Mouse (Mus musculus) layer of hippocampus, adult 2 months (tissue): ENCODE results near the gene Ifit3b. TPM values are rescaled to one million over a fixed set of nuclear protein-coding genes. Genes with fewer than 3 reads are reported as not detected.
"Not testable (repeated sequence)": the region's sequence is repeated elsewhere in the genome, so short reads cannot be mapped to it uniquely, and the experiment has no call there.

Experiments
- DNase-seq, 2 experiments: peaks; one replicate each; pipeline ENCODE4 v3.0.0; 2022; ENCODE audit warnings: low spot score in 2 of 2
- H3K27ac ChIP-seq: fragments of 200-600 bp; 2 replicates; pipeline ENCODE4 v1.8.1; 2022
- H3K4me3 ChIP-seq: fragments of 200-600 bp; 2 replicates; pipeline ENCODE4 v1.8.1; 2022; ENCODE audit warnings: mild to moderate bottlenecking
- CTCF ChIP-seq: fragments of 200-600 bp; conservative IDR thresholded peaks from 2 replicates; pipeline ENCODE4 v1.8.1; 2022; ENCODE audit warnings: antibody characterized with exemption, mild to moderate bottlenecking, moderate library complexity
- long read RNA-seq, 2 experiments: library from polyadenylated mRNA; stranded (forward); transcript quantifications; one replicate each; pipeline ENCODE4 v2.0.0; 2021; ENCODE audit warnings: borderline mapping rate in 2 of 2
- total RNA-seq, 2 experiments: library from RNA; stranded (reverse); gene quantifications; 2 replicates each; pipeline ENCODE4 v1.2.3; 2021

The Ifit3b gene
- 1 to 10 TPM; 1.0 to 1.7 TPM for total RNA-seq
- long read RNA-seq, experiment 1, partial matches to known transcripts, result 0 of 1 reads
- long read RNA-seq, experiment 1, other reads (novel, unspliced or antisense), result 0 of 1 reads
- long read RNA-seq, experiment 2, partial matches to known transcripts, result 0 of 3 reads
- long read RNA-seq, experiment 2, other reads (novel, unspliced or antisense), result 0 of 3 reads

DNA sequence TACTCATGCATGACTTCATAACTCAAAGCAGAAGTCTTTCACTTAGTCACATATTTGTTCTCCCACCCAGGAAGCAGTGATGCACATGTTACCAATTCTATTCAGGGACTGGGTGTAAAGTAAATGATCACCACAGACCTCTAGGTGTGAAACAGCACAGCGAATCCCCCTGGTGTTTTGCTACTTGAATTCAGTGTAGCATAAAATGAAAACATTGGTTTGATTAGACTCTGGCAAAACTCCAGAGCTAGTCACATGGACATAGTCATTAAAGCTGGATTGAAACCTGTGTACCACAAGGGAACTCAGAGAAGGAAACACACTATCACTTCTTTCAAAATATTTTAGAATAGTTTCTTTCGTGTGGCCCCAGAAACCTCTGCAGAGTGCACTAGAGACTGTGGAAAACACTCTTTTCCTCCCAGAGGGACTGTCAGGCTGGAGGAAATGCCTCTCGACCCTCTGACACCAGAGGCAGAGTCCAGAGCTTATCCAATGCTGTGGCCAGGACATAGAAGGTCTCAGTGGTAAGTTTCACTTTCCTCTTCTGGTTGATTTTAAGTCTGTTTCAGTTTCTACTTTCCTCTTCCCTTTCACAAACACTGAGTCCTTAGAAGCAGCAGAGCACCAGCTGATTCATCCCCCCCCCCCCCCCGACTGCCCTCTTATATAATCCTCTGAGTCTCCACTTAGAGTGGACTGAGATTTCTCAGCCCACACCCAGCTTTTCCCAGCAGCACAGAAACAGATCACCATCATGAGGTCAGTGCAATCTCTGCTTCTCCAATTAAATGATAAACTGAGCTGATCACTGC is at the start of gene Ifit3b:
Ifit3b (plus strand) TSS at position 734 of the 815 bp plus-strand sequence.
- peak within 1 kb of the TSS; percentile 80 for H3K27ac ChIP-seq
- not testable (repeated sequence) for H3K4me3 ChIP-seq, DNase-seq

DNA sequence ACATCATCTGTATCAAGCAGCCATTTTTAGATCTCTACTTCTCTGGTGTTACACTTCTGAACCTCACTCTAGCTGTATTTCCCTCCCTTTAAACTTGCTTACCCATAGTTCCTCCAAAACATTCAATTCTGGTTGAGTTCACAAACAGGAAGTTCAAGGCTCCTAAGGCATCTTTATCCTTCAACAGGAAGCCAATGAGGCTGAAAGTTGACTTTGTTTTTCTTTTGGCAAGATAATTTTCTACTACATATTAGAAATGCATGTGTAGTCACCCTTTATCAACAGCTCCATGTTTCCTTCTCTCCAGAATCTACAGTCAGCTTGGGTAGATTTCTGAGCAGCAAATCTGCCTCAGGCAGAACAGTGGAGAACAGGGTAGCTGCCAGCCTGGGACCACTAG is 45.2 kb upstream of the Ifit3b start:
- Histone ChIP-seq H3K4me3 (no peak overlapping the region), H3K27ac (no peak overlapping the region)
- TF ChIP-seq CTCF, result no peak
- DNase-seq, result no peak

DNA sequence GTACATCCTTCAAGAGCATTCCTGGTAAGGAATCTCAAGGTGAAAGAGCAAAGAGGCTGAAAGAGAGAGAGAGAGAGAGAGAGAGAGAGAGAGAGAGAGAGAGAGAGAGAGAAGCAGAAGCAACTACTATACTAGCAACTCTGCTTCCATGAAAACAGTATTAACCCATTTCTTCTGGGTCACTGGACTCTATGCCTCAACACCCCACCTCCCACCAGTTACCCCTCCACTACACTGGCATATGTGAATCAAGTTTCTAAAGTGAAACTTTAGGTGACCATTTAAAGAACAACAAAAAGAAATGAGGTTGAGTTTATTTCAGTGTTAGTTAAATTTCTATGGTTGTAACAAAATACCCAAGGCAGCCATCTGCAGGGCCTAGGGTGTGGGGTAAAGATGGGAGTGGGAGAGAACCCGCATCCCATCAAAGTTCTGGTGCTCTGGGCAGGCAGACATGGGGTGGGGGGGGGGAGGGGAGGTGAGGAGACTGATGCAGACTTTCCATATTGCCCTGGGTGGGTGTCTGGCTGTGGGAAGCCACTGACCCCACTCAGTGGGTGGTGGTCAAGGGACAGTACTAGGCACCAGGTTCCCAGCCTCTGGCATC is 41.5 kb upstream of the Ifit3b start:
- DNase-seq, result no peak
- TF ChIP-seq CTCF, result no peak
- H3K27ac ChIP-seq, result no peak overlapping the region
- no peak overlapping the region for H3K4me3 ChIP-seq

DNA sequence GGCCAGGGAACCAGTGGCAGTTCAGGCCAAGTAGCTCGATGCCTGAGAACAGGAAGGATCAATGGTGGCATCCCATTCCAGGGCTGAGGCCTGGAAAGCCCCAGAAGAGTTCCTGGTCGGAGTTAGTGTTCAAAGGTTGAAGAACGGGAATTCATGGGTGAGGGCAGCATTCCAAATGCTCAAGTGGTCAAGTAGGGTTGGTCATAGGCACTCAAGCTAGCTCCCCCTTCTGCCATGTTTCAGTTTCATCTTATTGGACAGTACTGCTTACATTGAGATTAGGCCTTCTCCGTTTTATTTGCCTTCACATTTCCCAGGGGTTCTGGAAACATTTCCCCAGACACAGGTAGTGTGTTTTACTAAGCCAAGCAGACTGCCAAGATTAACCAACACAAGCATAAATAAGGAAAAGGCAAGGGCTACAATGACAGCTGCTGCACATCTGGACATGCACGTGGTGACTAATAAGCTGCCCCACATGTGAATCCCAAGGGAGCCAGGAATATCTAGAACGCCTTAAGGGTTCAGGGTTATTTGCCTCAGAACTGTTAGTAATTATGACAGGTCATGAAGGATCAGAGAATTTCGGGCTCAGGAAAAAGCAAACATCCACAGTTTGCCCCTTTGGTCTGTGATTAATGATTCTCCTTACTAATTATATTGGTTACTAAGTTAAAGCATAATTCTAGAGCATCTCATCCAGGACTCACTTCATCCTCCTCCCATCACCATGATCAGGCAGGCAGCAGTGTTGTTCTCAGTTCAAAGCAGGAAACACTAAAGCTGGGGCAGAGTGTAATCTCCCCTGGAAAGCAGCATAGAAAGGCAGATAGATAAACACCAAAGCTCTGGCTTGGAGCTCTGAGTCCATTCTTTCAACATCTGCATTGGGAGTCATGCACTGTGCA is 38.5 kb upstream of the Ifit3b start:
- no peak for DNase-seq
- Histone ChIP-seq H3K4me3 (no peak overlapping the region), H3K27ac (no peak overlapping the region)
- no peak for TF ChIP-seq CTCF

DNA sequence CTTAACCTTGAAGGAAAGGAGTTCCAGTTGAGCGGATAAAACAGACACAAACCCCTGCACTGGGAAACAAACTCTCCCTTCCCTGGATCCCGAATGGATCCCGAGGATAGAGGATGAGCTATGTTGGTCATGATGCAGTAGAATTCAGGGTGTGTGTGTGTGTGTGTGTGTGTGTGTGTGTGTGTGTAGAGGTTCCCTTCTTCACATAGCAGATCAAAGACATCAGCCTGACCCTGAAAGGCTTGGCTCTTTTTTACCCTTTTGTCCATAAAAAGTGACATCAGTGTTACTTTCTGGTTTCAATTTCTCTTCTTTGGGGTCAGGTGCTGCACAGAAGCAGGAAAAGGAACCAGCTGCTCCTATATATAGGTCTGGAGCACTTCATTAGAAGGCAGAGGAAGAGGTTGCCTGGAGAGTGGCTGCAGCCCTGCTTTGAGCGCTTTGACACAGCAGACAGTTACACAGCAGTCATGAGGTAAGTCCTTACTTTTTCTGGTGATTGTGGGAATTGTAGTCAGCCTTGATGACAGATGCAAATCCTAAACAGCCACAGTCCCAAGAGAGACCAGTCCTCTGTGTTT is 37.8 kb upstream of the Ifit3b start:
- TF ChIP-seq CTCF, result no peak
- Histone ChIP-seq H3K27ac (no peak overlapping the region), H3K4me3 (no peak overlapping the region)
- no peak for DNase-seq

DNA sequence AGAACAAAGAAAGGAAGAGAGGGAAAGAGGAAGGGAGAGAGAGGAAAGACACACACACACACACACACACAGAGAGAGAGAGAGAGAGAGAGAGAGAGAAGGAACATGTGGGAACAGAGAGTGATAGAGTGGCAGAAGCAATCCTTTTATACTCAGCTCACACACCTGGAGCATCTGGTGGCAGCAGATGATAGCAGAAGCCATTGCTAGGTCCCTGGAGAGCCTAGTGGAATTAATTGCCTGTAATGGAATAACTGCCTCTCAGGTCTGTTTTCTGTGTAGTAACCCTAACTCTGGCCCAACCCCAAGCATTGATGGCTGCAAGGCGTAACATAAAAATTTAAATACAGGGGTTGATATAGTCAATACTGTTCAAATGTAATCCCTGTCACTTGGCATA is 36.7 kb upstream of the Ifit3b start:
- no peak for TF ChIP-seq CTCF
- Histone ChIP-seq H3K27ac (no peak overlapping the region), H3K4me3 (no peak overlapping the region)
- DNase-seq, result no peak

DNA sequence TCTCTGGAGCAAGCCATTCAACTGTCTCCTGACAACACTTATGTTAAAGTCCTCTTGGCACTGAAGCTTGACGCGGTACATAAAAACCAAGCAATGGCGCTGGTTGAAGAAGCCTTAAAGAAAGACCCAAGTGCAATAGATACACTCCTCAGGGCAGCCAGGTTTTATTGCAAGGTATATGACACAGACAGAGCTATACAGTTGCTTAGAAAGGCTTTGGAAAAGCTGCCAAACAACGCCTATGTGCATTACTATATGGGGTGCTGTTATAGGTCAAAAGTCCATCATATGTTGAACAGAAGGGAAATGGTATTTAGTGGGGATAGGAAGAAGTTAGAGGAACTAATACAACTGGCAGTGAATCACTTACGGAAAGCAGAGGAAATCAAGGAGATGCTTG is 34.1 kb upstream of the Ifit3b start:
- no peak for DNase-seq

DNA sequence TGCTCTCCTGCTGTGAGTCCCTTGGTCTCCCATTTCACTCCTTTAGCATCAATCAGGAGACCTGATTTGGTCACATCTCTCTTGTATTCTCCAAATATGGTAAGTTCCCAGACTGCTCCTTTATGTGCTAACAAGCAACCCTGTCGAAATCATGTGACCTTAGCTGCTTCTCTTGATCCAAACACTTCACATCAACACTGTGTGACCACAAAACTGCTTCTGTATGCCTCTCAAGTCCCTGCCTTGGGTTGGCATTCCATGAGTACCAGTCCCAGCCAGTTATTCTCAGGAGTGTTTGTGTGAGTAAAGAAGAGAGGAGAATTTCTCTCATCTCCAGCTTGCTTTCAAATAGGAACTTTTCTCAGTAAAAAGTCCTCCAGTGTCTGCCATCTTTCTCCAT is 30.6 kb upstream of the Ifit3b start:
- no peak for DNase-seq
- H3K4me3 ChIP-seq, result no peak overlapping the region
- TF ChIP-seq CTCF, result no peak
- no peak overlapping the region for H3K27ac ChIP-seq

More for the DNA sequence above, 34.1 kb upstream of the Ifit3b start:
- no peak overlapping the region for H3K4me3 ChIP-seq
- TF ChIP-seq CTCF, result no peak
- no peak overlapping the region for H3K27ac ChIP-seq

DNA sequence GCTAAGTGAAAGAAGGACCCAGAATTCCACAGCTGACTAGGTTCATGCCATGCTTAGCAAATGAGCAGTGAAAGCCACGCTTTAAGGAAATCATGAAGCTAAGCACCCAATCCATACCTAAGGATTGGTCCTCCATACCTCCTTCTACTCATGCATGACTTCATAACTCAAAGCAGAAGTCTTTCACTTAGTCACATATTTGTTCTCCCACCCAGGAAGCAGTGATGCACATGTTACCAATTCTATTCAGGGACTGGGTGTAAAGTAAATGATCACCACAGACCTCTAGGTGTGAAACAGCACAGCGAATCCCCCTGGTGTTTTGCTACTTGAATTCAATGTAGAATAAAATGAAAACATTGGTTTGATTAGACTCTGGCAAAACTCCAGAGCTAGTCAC is 25.1 kb upstream of the Ifit3b start:
- not testable (repeated sequence) for DNase-seq, H3K27ac ChIP-seq, H3K4me3 ChIP-seq

DNA sequence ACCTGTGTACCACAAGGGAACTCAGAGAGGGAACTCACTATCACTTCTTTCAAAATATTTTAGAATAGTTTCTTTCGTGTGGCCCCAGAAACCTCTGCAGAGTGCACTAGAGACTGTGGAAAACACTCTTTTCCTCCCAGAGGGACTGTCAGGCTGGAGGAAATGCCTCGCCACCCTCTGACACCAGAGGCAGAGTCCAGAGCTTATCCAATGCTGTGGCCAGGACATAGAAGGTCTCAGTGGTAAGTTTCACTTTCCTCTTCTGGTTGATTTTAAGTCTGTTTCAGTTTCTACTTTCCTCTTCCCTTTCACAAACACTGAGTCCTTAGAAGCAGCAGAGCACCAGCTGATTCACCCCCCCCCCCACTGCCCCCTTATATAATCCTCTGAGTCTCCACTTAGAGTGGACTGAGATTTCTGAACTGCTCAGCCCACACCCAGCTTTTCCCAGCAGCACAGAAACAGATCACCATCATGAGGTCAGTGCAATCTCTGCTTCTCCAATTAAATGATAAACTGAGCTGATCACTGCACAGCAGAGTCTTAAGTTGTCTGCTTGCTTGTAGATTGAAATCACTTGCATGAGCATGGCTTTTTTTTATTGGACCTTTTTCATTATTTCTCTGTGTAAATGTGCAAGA is 24.5 kb upstream of the Ifit3b start, which contains the start of gene Ifit3:
Ifit3 (plus strand) TSS at position 406 of the 641 bp plus-strand sequence.
- not testable (repeated sequence) for DNase-seq

DNA sequence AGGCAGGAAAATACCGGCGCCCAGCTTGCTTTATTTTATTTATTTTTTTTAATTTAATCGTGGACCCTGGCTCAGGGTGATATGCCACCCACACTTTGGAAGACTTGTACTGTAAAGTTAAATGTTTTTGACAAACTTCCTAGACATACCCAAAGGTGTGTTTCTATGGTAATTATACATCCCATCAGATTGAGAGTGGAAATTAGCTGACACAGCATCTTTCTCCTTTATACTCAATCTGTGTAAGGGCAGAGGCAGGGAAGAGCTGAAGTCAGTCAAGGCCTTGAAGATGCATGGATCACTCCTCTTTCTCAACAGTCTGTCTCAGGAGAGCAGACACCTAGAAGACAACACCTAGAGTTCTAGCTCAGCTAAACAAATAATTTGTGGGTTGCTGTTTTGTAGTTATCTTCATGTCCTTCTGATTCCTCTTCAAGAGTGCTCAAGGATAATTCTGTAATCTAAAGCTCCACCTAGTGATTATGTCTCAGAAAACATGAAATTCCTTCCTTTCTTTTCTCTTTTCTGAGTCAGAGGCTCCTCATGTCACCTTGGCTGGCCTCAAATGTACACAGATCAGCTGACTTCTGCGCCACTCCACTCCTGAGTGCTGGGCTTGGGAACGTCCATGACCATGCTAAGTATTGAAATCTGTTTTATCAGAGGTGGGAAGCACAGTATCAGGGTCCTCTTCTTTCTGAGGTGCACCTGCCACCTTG is 21.9 kb upstream of the Ifit3b start:
- H3K27ac ChIP-seq, H3K4me3 ChIP-seq, DNase-seq: not testable (repeated sequence)
- peak; percentile 51 for TF ChIP-seq CTCF

More for the DNA sequence above, 24.5 kb upstream of the Ifit3b start, which contains the start of gene Ifit3:
- H3K27ac ChIP-seq, H3K4me3 ChIP-seq: not testable (repeated sequence)

DNA sequence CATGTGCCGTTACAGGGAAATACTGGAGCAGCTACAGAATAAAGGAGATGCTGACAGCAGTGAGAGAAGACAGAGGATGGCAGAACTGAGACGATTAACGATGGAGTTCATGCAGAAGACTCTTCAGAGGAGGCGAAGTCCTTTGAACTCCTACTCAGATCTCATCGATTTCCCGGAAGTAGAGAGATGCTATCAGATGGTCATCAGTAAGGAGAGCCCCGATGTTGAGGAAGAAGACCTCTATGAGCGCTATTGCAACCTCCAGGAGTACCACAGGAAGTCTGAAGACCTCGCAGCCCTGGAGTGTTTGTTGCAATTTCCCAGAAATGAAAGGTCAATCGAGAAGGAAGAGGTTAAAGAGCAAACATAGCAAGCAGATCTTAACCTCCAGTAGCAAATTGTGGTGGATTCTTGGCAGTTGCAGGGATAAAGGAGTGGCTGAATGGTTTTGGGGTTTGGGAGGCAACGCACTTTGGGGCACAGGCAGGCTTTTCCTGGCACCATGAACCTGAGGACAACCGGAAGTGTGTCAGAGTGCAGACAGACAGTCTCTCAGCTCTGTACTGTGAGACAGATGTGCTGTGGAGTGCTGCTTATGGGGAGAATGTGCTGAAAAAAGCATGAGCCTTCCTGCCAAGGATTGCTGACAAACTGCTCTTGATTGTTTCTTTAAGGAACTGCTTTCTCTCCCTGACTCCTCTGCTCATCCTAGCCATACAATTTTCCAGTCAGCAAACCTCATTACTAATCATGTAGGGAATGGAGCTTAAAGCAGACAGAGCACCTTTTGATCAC is 19.7 kb upstream of the Ifit3b start:
- H3K4me3 ChIP-seq, DNase-seq, H3K27ac ChIP-seq: not testable (repeated sequence)
